Mouse (Mus musculus): ENCODE measurements around the gene Diaph2.
A peak's percentile ranks its signal among the peaks of the same experiment; 100 is the strongest.
"Not testable (repeated sequence)": the region's sequence is repeated elsewhere in the genome, so short reads cannot be mapped to it uniquely, and the experiment has no call there.

Gene Diaph2

DNA sequence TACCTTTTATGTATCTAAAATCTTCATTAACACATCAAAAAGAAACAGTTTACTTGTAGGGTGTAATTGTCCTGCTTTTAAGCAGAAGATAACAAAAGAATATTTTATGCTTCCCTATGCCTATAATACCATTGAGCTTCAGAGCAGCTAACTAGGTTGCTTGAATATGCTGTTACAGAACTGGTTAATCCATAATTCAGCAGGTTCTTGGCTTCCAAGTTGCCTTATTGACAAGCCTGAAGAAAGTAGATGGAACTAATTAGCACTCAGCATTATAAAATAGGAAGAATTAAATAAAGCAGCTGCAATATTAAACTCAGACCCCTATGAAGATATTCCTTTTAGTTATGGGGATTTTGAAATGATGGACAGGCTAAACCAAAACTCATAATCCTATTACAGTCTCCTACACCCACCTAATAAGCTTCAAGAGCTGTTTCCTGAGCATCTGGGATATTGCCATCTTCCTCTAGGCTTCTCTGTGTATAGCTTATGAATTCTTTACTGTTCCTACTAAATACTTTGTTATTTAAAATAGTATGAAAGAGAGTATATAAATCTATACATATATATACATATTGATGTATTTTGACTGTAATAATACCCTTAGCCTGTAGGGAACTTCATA lies 601.4 kb downstream of the Diaph2 start:
- DNase-seq = no peak

DNA sequence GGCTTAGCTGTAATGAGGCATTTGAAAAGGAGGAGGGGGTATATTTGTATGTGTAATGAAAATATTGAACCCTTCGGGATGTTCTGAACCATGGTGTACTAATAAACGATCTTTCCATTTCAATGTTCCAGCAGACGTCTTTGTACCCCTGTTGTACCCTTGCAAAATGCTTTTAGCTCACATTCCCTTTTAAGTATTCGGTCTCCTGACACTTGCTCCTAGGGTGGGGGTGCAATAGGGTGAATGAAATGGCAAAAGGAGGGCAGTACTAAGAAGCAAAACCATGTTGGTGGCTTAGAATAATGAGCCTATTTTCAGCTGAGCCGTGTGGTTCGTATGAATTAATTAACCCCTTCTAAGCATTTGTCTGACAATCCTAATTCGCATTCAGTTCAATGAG lies 601.9 kb downstream of the Diaph2 start:
- DNase-seq = no peak

DNA sequence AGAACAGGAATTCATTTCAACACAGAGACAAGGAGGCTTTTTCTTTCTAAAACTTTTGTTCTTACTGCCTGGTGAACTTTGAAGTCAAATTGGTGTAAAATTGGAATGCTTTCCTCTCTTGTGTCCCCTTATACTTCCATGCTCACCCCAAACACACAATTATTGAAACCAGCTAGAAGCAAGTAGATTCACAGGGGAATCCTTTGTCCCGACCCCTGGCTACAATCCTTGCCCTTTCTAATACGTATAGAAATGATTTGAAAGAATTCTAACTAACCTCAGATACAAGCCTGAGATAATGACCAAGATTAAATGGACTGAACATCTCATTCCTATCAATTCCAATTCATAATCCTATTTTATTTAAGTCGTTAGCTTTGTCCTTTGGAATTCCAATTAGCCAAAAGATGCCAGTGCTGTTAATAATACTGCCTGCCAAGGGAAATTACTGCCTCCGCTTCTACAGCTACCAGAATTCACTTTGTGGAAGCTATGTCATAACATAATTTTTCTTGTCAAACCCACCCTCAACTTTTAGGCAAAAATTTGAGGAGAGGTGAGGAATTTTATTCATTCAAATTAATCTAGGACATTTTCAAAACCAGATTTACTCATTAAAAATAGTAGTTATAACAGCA lies 644.1 kb downstream of the Diaph2 start:
- DNase-seq = no peak

DNA sequence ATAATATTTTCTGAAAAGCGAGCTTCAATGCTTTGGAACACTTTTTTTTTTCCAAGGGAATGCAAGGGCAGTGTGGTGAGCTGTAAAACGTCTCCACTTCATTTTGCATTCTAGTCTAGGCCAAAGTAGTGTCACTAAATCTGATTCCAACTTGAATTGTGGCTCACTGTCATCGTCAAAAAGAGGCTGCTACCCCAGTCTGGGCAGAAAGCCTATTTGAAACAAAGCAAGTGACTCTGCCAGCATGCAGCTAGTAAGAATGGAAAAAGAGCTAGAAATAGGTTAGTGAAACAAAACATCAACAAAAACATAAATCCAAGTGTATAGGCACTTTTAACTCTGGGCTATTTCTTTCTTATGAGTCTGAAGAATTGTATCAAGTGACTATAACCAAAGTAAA lies 653.7 kb downstream of the Diaph2 start:
- DNase-seq = no peak

DNA sequence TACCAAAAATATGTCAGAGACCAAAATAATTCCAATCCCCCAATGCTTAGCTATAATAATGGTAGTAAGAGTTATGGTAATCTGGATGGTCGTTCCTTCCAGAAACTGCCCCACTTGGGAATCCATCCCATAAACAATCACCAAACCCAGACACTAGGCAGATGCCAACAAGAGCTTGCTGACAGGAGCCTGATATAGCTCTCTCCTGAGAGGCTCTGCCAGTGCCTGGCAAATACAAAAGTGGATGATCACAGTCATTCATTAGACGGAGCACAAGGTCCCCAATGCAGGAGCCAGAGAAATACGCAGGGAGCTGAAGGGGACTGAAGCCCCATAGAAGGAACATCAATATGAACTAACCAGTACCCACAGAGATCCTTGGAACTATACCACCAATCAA lies 657.9 kb downstream of the Diaph2 start:
- not testable (repeated sequence) for DNase-seq

DNA sequence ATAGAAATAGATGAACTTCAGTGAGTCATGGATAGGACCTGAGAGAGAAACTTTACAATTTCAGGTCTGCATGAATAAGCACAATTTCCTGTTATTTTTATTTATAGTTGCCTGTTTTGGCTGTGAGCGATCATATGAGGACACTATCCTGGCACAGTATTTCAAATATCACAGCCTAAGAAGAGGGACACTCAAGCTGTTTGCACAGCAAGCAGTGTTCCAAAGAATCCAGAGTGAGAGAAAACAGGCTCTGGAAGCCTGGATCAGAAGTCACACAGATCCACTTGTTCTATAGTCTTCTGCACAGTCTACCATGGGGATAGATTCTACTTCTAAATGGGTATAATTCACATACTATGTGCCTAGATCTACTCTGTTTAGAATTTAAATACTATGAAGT lies 659.4 kb downstream of the Diaph2 start:
- DNase-seq = no peak

DNA sequence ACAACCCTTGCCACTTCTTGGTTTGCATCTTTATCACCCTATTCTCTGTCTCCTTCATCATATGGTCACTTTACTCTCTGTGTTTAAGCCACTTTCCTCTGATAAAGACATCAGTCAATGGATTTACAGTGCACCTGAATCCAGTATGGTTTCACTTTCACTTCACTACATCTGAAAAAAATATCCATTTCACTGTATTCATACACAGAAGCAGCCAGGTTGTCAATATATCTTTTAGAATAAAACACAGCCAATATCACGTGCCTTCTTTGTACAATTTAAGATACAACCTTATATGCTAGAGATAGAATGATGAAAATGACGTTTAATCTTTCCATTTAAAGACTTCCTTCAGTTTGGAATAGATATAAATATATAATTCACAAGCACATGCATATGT lies 673.6 kb downstream of the Diaph2 start:
- DNase-seq = no peak

DNA sequence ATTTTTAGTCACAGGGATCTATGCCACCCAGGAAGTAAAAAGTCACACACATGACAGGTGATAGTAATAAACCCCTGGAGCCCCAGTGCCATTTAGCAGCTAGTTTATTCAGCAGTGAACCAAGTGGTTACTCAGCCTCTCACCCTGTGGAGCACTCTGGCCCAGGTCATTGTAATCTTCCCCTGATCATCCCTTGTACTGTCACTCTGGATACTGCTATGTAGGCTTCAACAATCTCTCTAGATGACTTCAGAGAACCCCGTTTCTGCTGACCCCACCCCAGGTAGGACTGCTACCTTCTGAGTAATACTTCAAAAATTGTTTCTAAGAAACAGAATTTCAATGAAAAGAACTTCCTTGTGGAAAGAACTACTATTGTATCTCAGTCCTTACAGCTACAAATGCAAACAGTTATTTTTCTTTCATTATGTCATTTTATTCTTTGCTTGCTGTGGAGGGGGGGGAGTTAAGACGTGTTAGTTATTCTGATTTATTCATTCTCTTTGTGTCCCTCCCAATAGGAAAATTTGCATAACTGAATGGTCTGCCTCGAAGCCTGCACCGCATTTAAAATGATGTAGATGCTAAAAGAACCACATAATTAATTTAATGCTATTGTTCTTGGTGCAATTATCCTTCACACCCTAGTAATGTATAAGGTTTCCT lies 702.4 kb downstream of the Diaph2 start:
- DNase-seq = no peak

DNA sequence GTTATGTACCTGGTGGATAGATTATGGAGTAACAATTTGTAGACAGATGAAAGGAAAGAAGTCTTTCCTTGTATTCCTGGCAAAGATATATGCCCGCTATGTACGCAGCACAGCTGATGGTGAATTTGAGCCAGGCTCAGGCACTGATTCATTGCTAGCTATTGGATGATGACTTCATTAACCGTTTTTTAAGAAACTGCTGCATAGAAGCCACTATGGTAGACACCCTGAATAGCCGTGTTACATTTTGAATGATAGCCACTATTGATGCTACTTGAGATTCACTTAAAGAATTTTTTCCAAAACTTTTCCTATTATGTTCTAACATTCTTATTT lies 702.9 kb downstream of the Diaph2 start:
- DNase-seq = no peak

DNA sequence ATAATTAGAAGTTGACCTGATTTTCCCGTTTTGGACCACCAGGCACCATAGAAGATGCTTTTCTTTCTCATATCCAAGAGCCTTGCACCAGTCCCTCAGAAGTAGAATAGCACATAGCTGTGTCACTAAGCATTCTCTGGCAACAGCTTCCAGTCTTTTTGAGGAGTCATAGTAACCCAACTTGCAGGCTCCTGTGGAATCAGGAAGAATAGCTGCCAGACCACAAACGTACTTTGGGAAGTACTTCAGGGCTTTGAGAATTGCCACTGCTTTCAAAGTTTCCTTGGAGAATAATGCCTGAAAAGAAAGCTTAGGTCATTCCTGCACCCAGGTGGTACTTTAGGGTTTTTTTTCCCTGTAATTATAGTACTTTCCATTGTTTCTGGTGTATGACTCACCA lies 723.6 kb downstream of the Diaph2 start:
- DNase-seq = no peak

DNA sequence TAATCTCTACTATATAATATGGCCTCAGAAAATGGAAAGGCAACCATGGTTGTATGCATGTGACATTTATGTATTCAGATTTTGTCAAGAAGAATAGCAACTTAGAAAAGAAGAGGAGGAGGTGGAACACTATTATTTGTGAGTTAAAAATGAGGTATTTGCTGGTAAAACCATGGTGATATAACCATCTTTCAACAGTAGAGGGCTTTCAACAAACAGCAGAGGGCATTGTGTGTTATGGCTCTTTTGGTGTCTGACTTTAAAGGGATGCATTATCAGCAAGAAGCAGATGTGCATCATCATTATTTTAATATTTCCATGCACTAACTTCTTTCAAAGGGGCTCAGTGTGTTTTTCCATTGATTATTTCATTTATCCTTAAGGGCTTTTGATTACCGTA lies 731.3 kb downstream of the Diaph2 start:
- DNase-seq = no peak

DNA sequence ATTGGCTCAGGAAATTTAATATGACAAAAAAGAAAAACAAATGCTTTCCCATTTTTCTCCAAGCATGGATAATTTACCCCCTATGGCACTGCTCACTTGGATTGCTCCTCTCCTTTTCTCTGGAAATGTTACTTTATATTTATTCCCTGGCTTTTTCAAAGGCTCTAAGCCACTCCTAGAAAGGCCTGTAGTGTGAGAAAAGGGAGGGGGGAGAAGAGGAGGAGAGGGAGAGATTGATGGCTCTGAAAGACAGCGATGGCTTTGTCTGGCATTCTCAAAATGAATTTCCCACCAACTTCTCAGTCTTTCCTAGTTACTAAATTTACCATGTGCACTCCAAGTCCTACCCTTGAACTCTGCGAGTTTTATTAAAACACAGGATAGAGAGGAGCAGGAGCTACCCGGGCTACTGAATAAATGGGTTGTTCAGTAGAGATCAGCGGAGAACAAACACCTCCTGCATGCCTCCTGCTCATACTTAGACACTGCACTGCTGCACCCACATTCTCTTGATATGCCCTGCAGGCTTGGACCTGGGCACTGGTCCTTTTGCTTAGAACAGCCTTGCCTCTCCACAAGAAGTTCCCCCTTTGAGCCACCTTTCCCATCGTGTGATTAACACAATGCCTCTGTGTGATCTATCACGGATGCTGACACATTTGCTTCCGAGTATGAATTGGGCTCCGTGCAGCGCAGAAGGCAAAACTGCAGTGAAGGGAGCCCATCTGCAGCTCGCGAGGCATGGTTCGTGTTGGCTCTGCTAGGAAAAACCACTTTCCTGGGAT lies 753.3 kb downstream of the Diaph2 start:
- DNase-seq = peak; percentile 4

DNA sequence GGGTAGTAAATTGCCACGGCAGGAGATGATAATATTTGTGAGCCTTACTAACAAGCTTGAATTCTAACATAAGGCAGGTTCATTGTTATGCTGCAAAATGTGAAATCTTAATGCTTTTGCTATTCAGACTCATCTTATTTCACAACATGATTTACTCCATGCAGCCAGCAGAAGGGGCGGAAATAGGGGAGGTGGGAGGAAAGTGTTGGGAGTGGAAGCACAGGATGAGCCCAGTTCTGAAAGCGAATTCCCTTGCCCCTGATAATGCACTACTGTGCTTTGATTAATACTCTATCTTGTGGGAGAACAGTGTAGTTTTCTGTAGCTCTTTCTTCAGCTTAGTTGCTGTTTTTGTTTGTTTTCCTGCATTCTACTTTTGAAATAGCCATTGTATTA lies 753.9 kb downstream of the Diaph2 start:
- peak; percentile 1 for DNase-seq

DNA sequence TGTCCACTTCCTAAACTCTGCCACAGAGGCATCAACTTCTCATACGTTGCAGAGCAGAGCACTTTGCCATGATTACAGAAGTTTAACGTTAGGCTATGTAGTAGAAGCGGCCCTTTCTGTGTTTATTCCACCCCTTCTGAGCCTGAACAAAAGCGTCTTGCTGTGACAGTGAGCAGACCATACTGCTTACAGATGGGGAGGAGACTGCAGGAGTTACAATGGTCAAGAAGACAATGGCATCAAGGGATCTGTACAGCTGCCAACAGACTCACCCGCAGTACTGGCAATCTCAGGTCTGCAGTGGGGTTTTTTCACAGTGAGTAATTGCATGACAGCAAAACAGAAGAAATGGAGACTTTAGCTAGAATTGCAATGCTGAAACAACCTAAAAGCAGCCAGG lies 756.1 kb downstream of the Diaph2 start:
- DNase-seq = no peak
